In the genomic region with DNA sequence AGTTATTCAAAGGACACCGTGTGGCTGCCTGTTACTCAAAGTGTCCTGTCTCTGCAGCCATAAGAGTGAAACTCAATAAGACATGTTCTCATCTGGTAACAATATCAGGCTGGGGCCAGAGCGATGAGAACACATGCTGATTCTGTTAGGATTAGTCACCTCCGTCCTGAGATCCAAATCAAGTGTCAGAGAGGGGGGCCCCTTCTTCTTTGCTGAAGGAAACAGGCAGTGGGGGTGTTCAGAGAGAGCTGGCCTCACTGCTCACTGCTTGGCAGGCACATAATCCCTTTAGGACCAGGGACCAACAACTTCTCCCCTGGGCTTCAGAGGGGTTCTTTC, we compare ENCODE assay signal across 10 mouse cellular contexts. TPM values are rescaled to one million over a fixed set of nuclear protein-coding genes. Genes with fewer than 3 reads are reported as not detected.
DNase-seq lines count a peak whose midpoint lies in the region; ATAC-seq lines count a peak whose summit lies in the region.
"Had no signal": no experiment of that assay in that cellular context is flagged by ENCODE, and none has a peak within 500 bp of the region (broad histone marks: within the 10 kb centered on the region; RNA-seq: fewer than 3 reads in every experiment).

No protein-coding gene starts in this region.

- 73% methylated on average over 3 of the region's 3 CpGs for WGBS in intestine, embryonic 16.5 days
- 60% methylated on average over 3 of the region's 3 CpGs for WGBS in intestine, embryonic 15.5 days
- WGBS in embryonic facial prominence, embryonic 10.5 days: 29% methylated on average over 3 of the region's 3 CpGs
- WGBS in neural tube, embryonic 12.5 days: 39% methylated on average over 3 of the region's 3 CpGs

- H3K27me3 ChIP-seq in intestine, embryonic 16.5 days (replicated peaks; ENCODE audit: control insufficient read depth, insufficient read depth, low read length): no peaks in the 10 kb centered on the region
- H3K27me3 ChIP-seq in intestine, embryonic 15.5 days (replicated peaks): no peaks in the 10 kb centered on the region
- no peaks in the 10 kb centered on the region for H3K27me3 ChIP-seq in embryonic facial prominence, embryonic 10.5 days (replicated peaks; ENCODE audit: low read depth, poor library complexity, severe bottlenecking)
- no peaks in the 10 kb centered on the region for H3K27me3 ChIP-seq in neural tube, embryonic 12.5 days (replicated peaks)

- no peaks in the 10 kb centered on the region for H3K36me3 ChIP-seq in intestine, embryonic 16.5 days (ENCODE audit: control insufficient read depth, insufficient read depth, low read length)
- H3K36me3 ChIP-seq in intestine, embryonic 15.5 days: no peaks in the 10 kb centered on the region
- peaks cover 5% of the 10 kb centered on the region for H3K36me3 ChIP-seq in embryonic facial prominence, embryonic 10.5 days (replicated peaks)
- no peaks in the 10 kb centered on the region for H3K36me3 ChIP-seq in neural tube, embryonic 12.5 days
- H3K36me3 ChIP-seq: G1E; liver, embryonic 12.5 days had no signal

- no peaks in the 10 kb centered on the region for H3K9me3 ChIP-seq in intestine, embryonic 16.5 days (ENCODE audit: control insufficient read depth, low read length)
- no peaks in the 10 kb centered on the region for H3K9me3 ChIP-seq in intestine, embryonic 15.5 days
- H3K9me3 ChIP-seq in embryonic facial prominence, embryonic 10.5 days: no peaks in the 10 kb centered on the region
- no peaks in the 10 kb centered on the region for H3K9me3 ChIP-seq in neural tube, embryonic 12.5 days
- H3K9me3 ChIP-seq: G1E; liver, embryonic 12.5 days had no signal

- H3K9ac ChIP-seq in intestine, embryonic 16.5 days (ENCODE audit: low read depth, low read length): no peak overlapping the region
- no peak overlapping the region for H3K9ac ChIP-seq in intestine, embryonic 15.5 days
- no peak overlapping the region for H3K9ac ChIP-seq in neural tube, embryonic 12.5 days
- H3K9ac ChIP-seq: liver, embryonic 12.5 days had no signal

- H3K27ac ChIP-seq in intestine, embryonic 16.5 days (ENCODE audit: low read length): no peak overlapping the region
- no peak overlapping the region for H3K27ac ChIP-seq in intestine, embryonic 15.5 days
- peak overlapping the region; percentile 71 for H3K27ac ChIP-seq in embryonic facial prominence, embryonic 10.5 days (replicated peaks)
- H3K27ac ChIP-seq in neural tube, embryonic 12.5 days: 0 out of 2 replicates have a peak overlapping the region, but pooled peaks have one; percentile 0
- H3K27ac ChIP-seq: liver, embryonic 12.5 days; macrophage had no signal

- DNase-seq in embryonic facial prominence, embryonic 10.5 days (ENCODE audit: low spot score): peak; percentile 44
- DNase-seq in gastrocnemius, adult 8-10 months (ENCODE audit: low spot score in 2 of 2): peak; percentile 50 to 57
- DNase-seq in right cerebral cortex, postnatal 10 days (ENCODE audit: low spot score in 2 of 2): no peak
- DNase-seq in spleen, postnatal 36 days (ENCODE audit: low spot score in 2 of 2): no peak

- H3K4me2 ChIP-seq in intestine, embryonic 16.5 days (ENCODE audit: low read depth, low read length): no peak overlapping the region
- no peak overlapping the region for H3K4me2 ChIP-seq in intestine, embryonic 15.5 days (replicated peaks)
- no peak overlapping the region for H3K4me2 ChIP-seq in neural tube, embryonic 12.5 days (replicated peaks)
- H3K4me2 ChIP-seq: liver, embryonic 12.5 days had no signal

- H3K4me3 ChIP-seq in intestine, embryonic 16.5 days (ENCODE audit: low read length): no peak overlapping the region
- H3K4me3 ChIP-seq in intestine, embryonic 15.5 days (replicated peaks): no peak overlapping the region
- H3K4me3 ChIP-seq in embryonic facial prominence, embryonic 10.5 days: no peak overlapping the region
- no peak overlapping the region for H3K4me3 ChIP-seq in neural tube, embryonic 12.5 days
- H3K4me3 ChIP-seq: liver, embryonic 12.5 days had no signal

- H3K4me1 ChIP-seq in intestine, embryonic 16.5 days (ENCODE audit: control insufficient read depth, insufficient read depth, low read length): no peaks in the 10 kb centered on the region
- no peaks in the 10 kb centered on the region for H3K4me1 ChIP-seq in intestine, embryonic 15.5 days (replicated peaks)
- peaks cover 39% of the 10 kb centered on the region for H3K4me1 ChIP-seq in embryonic facial prominence, embryonic 10.5 days
- H3K4me1 ChIP-seq in neural tube, embryonic 12.5 days: peaks cover 10% of the 10 kb centered on the region; the same call in 1 of the 2 replicates

- ATAC-seq in intestine, embryonic 16.5 days: peak; percentile 11; the same call in 1 of the 2 replicates
- no peak for ATAC-seq in intestine, embryonic 15.5 days
- ATAC-seq in neural tube, embryonic 12.5 days (ENCODE audit: low FRiP score, low read depth): peak; percentile 19; the same call in 1 of the 2 replicates
- ATAC-seq: liver, embryonic 12.5 days had no signal

RNA-seq across cellular contexts. Expression of a gene that starts 12.7 kb away (rescaled TPM):
- polyA plus RNA-seq in intestine, embryonic 16.5 days (2015; fragmentation: Nextera tagmentation; extraction: Ambion mirVana): 41.9 and 42.3 TPM in 2 replicates
- 38.1 and 39.3 TPM in 2 replicates for polyA plus RNA-seq in intestine, embryonic 15.5 days (2015; fragmentation: Nextera tagmentation; extraction: Ambion mirVana)
- polyA plus RNA-seq in embryonic facial prominence, embryonic 10.5 days (2016; fragmentation: Nextera tagmentation; extraction: Ambion mirVana): 35.7 and 48.8 TPM in 2 replicates
- total RNA-seq in gastrocnemius, adult 8-10 months (2022): 10 to 100 TPM; 22.7 to 38.8 (median 34.2) TPM
- polyA plus RNA-seq in neural tube, embryonic 12.5 days (2016; fragmentation: Nextera tagmentation; extraction: Ambion mirVana): 242 and 246 TPM in 2 replicates
- total RNA-seq: G1E had no signal
- polyA plus RNA-seq: G1E had no signal

RNA-seq across cellular contexts. Expression of a gene that starts 12.7 kb away (rescaled TPM):
- polyA plus RNA-seq in intestine, embryonic 16.5 days (2015; fragmentation: Nextera tagmentation; extraction: Ambion mirVana): 17.5 and 18.5 TPM in 2 replicates
- 20.1 and 22.6 TPM in 2 replicates for polyA plus RNA-seq in intestine, embryonic 15.5 days (2015; fragmentation: Nextera tagmentation; extraction: Ambion mirVana)
- 19.2 and 20.5 TPM in 2 replicates for polyA plus RNA-seq in embryonic facial prominence, embryonic 10.5 days (2016; fragmentation: Nextera tagmentation; extraction: Ambion mirVana)
- total RNA-seq in gastrocnemius, adult 8-10 months (2022): 10 to 100 TPM; 10.3 to 11.7 (median 11.4) TPM
- polyA plus RNA-seq in neural tube, embryonic 12.5 days (2016; fragmentation: Nextera tagmentation; extraction: Ambion mirVana): 29.0 and 30.7 TPM in 2 replicates

RNA-seq across cellular contexts. Expression of a gene that starts 34.6 kb away (rescaled TPM):
- polyA plus RNA-seq in intestine, embryonic 16.5 days (2015; fragmentation: Nextera tagmentation; extraction: Ambion mirVana): 1.9 and 2.3 TPM in 2 replicates
- polyA plus RNA-seq in intestine, embryonic 15.5 days (2015; fragmentation: Nextera tagmentation; extraction: Ambion mirVana): 2.7 and 3.0 TPM in 2 replicates
- polyA plus RNA-seq in embryonic facial prominence, embryonic 10.5 days (2016; fragmentation: Nextera tagmentation; extraction: Ambion mirVana): 18.8 and 22.2 TPM in 2 replicates
- under 1 TPM in 2 of 4 experiments, not detected in 2; 0.12 to 0.62 TPM for total RNA-seq in gastrocnemius, adult 8-10 months (2022)
- polyA plus RNA-seq in neural tube, embryonic 12.5 days (2016; fragmentation: Nextera tagmentation; extraction: Ambion mirVana): 23.8 and 25.7 TPM in 2 replicates
- total RNA-seq: G1E had no signal
- polyA plus RNA-seq: G1E, macrophage had no signal

Comparison
In these comparisons a context has a peak if more than half of its experiments do, and no peak if none do; other contexts are left out.
1. H3K27ac ChIP-seq: peak in embryonic facial prominence, embryonic 10.5 days (single experiment) and neural tube, embryonic 12.5 days (single experiment); none in intestine, embryonic 16.5 days (single experiment) and intestine, embryonic 15.5 days (single experiment).
2. DNase-seq: peak in embryonic facial prominence, embryonic 10.5 days (single experiment) and gastrocnemius, adult 8-10 months (2 of 2); none in right cerebral cortex, postnatal 10 days (0 of 2) and spleen, postnatal 36 days (0 of 2).